Mouse (Mus musculus) CD4-positive helper T cell, adult 2 months (primary cell): ENCODE measurements around the gene Ccdc144b.
A peak's percentile ranks its signal among the peaks of the same experiment; 100 is the strongest.

Experiments used
- DNase-seq: peaks from one replicate; pipeline ENCODE4 v3.0.0-alpha.2; 2012; ENCODE audit warnings: low read depth, missing footprints, low spot score

Gene Ccdc144b

DNA sequence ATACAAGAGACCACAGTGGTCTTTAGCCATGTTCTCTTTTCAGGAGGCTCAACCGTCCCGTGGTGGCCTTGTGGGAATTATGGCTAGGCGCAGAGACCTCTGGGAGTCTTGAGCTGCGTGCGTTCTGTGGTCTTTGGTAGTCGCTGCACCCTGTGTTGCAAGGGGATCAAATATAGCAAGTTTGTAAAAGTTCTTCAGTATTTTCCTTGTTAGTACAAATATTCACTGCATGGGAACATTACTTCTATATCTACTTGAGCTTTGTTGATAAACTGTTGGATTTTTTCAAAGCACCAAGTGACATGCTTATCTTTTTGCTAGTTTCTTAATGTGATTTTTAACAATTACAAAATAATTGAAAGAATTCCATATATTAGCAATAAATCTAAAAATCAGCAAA, at the start of gene Ccdc144b:
Gene Ccdc144b (minus strand): TSS at position 101 of the 400 bp plus-strand sequence.
- DNase-seq: no peak

DNA sequence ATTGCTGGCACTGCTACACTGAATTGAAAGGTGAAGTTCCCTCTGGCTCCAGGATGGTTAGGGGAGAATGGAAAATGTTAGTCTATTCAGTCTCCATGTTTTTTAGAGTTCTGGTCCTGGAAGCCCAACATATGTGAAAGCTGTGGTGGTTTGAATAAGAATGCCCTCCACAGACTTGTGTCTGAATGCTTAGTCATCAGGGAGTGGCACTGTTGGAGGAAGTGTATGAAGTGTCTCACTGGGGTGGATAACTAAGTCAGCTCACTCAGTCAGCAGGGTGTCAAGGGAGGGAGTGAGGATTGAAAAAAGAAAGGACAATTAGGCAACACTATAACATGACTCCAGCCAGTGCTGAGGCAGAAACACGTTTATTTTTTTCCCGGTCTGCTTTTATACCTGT, 42.0 kb upstream of the Ccdc144b start:
- no peak for DNase-seq

DNA sequence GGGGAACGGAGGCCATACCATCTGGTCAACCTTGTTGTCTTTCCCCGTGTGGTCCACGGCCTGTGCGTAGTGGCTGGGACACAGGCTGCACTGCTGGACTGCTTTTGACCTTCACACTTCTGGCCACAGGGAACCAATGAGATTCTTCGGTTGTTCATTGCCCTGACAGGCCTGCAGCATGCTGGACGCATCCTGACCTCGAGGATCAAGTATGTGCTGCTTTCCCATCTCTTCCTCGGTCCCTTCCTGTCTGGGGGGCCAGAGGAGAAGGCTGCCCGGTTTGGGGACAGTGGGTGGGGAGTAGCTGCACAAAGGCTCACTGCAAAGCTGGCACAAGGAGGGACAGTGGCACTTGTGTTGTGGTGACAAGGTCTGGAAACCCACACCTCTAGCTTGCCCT, 34.2 kb upstream of the Ccdc144b start:
- DNase-seq: no peak

DNA sequence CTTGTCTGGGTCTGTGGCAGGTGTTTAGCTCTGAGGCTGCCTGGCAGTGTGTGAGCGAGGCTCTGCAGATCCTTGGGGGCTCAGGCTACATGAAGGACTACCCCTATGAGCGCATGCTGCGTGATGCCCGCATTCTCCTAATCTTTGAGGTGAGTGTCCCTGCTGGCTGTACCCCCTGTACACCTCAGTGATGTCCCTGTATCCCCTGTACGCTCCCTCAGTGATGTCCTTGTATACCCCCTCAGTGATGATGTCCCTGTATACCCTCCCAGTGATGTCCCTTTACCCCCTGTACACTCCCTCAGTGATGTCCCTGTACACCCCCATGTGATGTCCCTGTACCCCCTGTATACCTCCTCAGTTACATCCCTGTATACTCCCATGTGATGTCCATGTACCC, 32.0 kb upstream of the Ccdc144b start:
- DNase-seq: no peak

DNA sequence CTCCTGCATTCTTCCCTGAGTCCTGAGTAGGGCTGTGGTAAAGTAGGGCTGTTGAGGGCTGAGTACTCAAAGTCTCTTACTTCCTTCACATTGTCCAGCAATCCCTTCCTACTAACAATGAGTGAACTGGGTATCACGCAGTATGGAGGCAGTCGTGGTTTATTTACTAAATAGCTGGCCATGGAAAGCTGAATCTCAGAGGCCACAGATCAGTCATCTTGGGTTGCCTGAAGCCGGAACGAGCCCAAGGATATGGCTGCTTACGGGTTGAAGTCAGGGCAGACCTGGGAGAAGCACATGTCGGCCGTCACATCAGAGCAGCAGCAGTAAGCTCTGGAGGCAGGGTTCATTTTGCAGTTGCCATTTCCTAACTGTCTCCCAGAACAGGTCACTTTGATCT, 30.0 kb upstream of the Ccdc144b start:
- DNase-seq: no peak

DNA sequence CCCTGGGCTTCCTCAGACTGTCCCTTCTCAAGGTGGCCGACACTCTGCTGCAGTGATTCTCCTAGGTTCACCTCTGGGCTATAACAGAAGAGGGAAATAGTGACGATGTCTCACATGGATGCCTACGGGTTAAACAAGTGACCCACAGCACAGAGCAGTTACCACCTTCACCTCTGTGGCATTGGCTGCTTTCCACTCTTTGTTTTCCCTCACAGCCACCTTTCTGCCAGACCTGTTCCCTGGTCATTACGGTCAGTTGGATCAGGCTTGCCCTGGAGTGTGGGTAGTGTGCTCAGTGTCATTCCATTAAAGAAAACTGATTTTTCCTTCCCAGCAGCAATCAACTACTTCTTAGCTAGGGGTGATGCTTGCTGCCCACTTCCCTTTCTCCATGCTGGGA, 29.5 kb upstream of the Ccdc144b start:
- DNase-seq: no peak

DNA sequence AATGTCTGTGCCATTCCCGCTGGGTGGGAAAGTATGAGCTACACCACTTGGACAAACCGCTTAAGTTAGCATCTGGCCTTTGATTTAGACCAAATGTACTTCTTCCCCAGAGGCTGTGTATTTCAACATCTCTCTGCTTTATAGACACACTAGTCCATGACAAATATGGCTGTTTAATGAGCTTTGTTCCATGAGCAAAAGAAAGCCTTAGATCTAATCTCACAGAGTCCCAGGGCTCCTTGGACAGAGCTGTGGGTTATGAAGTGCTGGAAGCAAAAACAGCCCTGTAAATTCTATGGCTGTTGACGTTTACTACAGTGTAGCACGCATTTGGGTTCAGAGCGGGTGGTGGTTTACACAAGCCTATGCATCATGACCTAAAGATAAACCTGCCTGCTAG, 27.4 kb upstream of the Ccdc144b start:
- no peak for DNase-seq

DNA sequence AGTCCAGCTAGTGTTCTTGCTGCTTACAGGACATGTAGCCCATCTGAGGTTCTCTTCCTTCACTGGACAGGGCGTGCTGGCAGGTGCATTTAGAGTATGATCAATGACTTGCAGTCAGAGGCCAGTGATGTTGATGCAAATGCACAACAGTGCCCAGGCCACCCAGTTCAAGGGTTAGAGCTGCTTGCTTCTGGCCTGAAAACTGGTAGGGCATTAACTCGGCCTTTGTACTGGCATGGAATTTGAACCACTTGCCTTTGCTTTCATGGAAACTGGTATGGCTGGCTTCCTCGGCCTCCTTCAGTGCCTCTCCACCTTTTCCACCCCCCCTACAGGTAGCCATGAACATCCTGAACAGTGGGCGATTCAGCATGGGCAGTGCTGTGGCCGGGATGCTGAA, 26.5 kb upstream of the Ccdc144b start:
- DNase-seq: no peak

DNA sequence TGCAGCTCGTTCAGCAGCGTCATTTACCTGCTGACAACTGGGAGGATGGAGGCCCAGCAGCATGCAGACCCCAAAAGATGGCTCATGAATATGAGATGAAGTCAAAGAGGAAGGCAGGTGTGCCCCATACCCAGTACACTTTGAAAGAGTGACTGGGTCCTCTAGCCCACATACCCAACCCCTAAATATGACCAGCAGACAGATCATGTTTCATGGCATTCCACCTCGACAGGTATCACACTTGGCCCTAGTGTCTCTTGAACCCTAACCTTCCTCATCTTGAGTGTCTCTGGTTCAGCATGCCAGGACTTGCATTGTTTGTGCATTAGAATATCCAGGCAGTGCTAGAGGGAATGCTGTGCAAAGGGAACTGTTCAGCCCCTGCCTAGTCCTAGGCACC, 24.0 kb upstream of the Ccdc144b start:
- DNase-seq: no peak

DNA sequence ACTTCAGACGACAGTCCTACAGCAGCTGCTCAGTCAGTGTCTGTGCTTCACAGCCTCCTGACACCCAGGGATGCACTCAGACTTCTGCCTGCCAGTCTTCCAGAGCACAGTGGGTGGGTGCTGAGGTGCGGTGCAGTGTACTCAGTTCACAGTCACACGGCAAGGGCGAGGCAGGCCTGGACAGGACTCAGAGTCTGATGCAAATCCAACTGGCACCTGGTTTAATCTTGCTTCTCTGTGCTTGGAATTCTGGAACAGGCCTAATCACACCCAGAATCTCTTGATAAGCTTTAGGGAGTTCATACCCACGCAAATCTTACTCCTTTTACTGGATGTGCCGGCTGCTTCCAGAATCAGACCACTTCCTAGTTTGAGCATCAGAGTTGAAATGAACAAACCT, 22.1 kb upstream of the Ccdc144b start:
- no peak for DNase-seq

DNA sequence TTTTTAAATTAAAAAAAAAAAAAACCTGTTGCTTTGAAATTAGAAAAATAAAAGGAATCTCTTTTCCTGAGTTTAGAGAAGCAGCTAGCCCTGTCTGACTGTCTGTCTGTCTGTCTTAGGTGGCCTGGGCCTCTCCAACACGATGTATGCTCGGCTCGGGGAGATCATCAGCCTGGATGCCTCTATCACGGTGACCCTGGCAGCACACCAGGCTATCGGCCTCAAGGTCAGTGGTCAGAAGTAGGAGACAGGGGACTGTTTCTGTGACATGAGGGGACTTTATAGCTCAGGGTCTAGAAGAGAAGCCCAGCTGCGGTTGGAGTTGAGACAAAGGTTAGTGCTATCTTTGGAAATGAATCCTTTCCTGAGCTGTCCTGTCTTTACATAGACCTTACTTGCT, 20.9 kb upstream of the Ccdc144b start:
- DNase-seq: no peak

DNA sequence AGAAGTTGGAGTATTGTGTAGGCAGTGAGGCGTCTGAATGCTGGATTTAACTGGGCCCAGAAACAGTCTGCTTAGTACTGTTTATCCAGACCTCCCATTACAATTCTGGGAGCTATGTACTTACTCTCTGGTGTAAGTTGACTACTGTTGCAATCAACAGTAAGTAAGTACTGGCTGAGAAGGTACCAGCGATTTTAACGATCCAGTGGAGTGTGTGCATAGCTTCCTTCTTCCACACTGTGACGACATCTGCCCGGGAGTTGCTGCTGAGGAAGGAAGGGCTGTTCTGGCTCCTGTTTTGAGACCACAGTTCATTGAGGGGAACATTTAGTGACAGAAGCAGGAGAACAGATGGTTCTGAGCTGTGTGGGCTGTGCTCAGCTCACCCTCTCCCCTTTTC, 17.7 kb upstream of the Ccdc144b start:
- no peak for DNase-seq

DNA sequence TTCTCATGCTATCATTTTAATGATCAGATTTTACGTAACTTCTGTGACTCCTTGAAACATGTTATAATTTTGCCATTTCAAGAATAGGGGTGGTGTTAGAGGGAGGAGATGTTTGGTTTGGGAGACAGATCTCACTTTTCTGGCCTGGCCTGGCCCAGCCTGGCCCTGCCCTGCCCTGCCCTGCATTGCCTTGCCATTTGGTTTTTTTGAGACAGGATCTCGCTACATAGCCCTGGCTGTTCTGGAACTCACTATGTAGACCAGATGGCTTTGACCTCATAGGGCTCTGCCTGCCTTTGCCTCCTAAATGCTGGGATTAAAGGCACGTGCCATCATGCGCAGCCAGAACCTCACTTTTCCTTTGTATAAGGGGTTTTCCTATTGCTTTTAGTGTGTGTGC, 17.1 kb upstream of the Ccdc144b start:
- no peak for DNase-seq

DNA sequence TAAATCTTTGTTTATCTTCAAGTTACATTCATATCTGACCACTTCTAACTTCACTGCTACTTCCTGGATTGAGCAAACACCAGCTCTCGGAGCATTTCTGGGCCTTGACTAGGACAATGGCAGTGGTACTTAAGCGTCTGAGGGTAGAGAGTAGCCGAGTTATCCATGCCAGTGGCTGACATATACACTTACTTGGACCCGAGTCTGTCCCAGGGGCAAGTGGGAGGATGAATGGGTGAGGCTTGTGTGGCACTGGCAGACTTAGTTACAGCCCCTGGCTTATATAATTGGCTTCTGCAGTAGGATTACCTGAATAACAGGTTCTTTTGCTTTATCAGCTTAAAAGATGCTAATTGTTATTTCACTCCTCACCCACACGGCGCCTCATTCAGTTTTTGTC, 14.4 kb upstream of the Ccdc144b start:
- no peak for DNase-seq

DNA sequence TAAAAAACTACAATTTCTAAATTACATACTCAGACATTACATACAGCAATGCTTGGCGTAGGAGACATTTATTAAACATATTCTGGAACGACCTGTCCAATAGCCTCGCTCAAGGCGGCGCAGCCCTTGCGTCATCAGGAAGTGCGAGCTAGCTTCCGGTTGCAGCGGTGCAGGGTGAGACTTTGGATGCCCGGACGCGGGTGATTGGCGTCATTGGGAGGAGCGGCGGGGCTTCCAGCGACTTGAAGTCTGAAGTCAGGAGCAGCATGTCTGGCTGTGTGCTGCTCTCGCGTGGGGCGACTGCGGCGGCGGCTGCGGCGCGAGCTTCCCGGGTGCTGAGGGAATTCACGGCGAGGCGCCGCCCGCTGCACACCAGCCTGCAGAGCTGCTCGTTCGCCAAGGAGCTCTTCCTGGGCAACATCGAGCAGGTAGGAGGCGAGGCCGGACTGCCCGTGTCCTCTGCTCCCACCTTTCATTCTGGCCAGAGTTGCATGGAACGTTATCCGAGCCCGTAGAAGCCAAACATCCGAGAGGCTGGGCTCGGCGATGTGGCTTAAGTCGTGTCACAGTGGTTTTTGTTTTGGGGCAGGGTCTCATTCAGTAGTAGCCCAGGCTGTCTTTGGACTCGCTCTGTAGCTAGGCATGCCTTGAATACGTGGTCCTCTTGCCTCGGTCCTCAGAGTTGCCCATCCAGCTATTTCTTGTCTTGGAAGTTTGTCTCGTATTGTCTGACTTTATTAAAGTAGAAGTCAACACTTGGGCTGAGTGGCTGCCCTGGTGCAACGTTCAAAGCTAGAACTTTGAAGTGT, 12.7 kb upstream of the Ccdc144b start, which contains the start of gene Acad9:
Gene Acad9 (plus strand): TSS at position 137 of the 809 bp plus-strand sequence.
- peak; percentile 95 for DNase-seq

DNA sequence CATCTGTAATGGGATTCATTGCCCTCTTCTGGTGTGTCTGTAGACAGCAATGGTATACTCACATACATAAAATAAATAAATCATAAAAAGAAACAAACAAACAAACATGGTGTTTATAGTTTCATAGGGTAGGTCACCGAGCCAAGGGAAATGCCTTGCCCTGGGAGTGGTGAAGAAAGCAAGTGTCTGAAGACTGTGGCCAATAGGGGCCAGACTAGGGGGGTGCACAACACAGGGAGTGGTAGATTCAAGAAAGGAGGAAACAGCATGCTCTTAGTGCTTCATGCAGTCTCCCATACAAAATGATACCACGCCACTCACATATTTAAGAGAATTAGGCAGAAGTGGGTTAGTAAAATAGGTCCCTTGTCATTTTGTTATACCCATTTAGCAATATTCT, 11.8 kb upstream of the Ccdc144b start:
- no peak for DNase-seq

DNA sequence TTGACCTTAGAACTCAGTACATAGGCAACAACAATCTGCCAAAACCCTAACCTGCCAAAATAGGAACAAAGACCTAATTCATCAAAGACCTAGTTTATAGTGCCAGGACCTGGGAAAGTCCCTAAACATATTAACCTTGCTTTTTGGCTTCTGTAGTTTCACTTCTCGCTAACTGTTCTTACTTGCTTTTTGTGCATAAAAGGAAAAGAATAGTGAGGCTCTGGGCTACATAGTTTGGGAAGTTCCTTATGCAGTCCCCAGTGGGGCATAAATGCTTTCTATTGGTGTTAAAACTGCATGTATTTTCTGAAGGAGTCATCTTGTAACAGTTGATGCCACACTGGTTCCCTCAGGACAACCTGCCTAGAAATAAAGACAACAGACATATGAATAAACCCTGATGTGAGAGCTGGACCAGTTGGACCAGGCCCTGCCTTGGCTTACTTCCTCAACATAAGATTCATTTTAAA, 11.3 kb upstream of the Ccdc144b start:
- peak; percentile 55 for DNase-seq

DNA sequence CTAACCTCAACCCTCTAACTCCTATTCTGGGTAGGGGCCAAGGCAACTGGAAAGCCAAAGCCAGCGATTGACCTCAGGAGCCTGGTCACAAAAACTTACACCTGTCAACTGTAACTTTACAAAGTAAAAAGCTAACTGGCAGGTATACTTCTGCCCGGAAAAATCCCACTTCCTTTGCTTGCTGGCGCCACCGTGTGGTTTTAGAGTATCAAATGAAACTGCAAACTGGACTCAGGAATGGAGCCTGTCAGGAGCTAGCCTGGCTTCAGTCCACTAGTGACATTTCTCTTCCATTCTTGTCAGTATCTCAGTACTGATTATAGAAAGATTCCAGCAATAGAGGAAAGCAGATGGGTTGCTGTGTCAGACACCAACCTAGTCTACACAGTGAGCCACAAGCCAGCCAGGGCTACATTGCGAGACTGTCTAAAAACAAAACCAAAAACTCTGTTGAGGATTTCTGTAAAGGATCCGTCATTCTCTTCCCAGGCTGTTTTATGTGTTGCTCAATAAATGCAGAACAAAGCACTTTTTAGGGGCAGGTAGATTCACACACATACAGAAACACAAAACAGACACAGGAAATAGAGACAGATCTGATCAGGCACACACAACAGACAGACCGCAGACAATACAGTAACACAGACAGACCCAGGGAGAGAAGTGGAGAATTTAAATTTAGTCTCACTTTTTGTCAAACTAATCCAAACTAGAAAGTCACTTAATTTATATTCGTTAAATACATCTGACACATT, 6.9 kb upstream of the Ccdc144b start:
- peak; percentile 69 for DNase-seq

DNA sequence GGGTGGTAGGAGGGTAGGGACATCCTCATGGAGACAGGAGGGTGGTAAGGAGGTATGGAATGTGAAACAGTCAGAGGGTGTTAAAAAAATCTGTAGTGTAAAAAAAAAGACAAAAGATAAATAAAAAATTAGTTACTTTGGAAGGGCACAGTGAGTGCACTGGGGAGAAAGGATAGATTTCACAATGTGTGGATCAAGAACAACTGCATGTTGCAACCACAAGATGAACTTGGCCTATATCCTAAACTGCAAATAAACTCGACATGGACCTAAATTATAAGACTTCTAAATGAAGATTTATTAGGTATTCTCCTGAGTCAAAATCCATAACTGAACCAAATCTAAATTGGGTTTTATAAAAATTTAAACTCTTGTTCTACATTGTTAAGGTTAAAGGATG, 4.2 kb downstream of the Ccdc144b start:
- no peak for DNase-seq

DNA sequence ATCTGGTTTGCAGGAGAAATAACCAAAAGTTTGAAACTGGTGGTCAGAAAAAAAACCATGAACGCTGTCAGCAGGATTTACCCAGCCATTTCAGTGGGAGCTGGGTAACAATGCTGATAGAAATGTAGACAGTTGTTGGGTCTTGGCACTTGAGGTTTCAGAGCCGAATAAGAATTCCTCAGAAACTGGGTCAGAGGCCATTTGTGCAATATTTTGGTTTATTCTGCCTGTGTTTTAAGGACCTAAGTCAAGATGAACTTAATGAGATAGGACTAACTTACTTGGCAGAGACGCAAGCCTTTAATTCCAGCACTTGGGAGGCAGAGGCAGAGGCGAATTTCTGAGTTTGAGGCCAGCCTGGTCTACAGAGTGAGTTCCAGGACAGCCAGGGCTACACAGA, 8.3 kb downstream of the Ccdc144b start:
- no peak for DNase-seq

DNA sequence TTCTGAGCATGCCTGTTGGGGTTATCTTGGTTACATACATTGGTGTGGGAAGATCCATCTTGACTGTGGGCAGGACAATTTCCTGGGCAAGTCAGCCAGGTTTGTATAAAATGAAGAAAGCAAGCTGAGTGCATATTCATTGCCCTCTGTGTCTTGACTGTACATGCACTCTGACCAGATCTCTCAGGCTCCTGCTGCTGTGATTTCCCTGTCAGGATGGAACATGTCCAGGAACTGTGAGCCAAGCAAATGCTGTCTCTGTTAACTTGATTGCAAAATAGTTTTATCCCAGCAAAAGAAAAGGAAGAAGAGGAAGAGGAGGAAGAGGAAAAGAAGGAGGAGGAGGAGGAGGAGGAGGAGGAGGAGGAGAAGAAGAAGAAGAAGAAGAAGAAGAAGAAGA, 8.8 kb downstream of the Ccdc144b start:
- DNase-seq: no peak

DNA sequence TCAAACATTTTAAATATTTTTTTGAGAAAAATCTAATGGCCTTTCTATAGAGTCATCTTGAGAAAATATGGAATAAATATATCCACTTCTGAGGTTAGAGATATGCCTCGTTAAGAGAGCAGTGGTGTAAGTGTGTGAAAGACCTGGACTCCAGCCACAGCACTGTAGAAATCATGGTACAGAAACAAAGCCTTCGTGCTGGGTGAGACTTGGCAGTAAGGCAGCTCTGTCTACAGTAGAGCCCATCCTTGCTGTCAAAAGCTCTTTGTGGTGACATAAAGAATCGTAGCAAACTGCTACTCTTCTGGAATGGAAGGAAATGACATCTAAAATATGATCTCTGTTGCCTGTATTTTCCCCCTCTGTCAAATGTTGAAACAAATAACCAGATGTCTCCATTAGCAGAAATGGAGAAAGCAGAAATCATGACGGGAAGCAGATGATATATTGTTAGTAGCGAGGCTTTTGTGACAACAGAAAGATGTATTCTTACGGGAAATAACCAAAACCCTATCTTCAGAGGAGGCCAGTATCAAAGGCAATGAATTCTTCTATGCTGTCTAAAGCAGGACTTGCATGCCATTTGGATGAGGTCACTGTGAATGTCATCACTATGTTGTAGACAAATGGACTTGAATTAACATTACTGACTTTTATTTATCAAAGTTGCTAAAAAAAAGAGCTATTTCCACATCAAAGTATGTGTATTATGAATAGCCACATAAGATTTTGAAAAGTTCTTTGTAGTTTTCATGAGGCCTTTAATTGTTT, 21.4 kb downstream of the Ccdc144b start:
- DNase-seq: no peak
